Mouse (Mus musculus): ENCODE results near the gene Apoc3. TPM values are rescaled to one million over a fixed set of nuclear protein-coding genes. Genes with fewer than 3 reads are reported as not detected.
A peak's percentile ranks its signal among the peaks of the same experiment; 100 is the strongest.

Gene Apoc3
- total and polyA plus RNA-seq, 2 experiments from 2014 or later: not detected

DNA sequence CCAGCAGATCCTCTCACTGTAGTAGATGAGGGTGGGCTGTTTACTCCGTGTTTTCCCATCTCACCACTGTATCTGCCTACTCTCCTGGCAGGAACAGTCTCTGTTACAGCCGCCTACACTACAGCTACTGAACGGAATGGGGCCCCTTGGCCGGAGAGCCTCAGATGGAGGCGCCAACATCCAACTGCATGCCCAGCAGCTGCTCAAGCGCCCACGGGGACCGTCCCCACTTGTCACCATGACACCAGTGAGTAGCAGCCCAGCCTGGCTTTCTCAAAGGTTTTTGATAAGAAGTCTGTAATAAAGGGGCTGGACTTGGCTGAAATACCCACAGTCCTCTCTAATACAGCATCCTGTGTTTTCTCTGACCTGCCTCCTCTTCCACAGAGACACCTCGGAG, 37.0 kb downstream of the Apoc3 start:
- H3K27me3 ChIP-seq (ENCODE audit: insufficient read depth, low read length): no peaks in the 10 kb centered on the region
- H3K9me3 ChIP-seq (ENCODE audit: low read length): no peaks in the 10 kb centered on the region
- ATAC-seq: 0 out of 2 replicates have a peak, but pooled peaks have one; percentile 45
- peaks cover 58% of the 10 kb centered on the region for H3K36me3 ChIP-seq (ENCODE audit: insufficient read depth, low read length)
- H3K9ac ChIP-seq (replicated peaks; ENCODE audit: low read length): no peak overlapping the region
- no peak overlapping the region for H3K4me2 ChIP-seq (ENCODE audit: low read depth, low read length)
- no peak overlapping the region for H3K4me3 ChIP-seq (ENCODE audit: low read length)
- DNase-seq (ENCODE audit: low spot score): no peak
- H3K27ac ChIP-seq: no peak overlapping the region
- WGBS: 73% methylated on average over 9 of the region's 9 CpGs
- no peak for TF ChIP-seq CTCF (IDR thresholded peaks at IDR 0.05; ENCODE audit: low read depth)
- no peaks in the 10 kb centered on the region for H3K4me1 ChIP-seq (ENCODE audit: insufficient read depth, low read length)

DNA sequence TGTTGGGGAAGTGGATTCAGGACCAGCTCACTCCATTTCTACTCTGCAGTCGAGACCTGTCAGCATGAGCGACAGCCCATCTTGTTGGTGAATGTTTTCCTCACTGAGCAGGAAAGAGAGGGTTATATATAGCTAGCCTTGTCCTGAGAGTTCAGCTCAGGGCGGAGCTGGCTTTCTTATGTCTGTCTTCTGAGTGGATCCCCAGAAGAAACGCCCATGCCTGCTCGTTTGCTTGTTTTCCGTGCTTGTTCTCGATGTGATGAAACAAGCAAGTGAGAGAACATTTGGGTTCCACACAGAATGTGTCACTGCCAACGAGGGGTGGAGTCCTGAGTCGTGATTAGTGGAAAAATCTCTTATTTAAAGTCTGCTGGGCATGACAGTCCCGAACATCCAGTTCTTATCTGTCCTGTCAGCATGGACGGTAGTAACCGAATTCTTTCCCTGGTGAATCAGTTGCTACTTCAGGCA, 38.7 kb downstream of the Apoc3 start:
- DNase-seq (ENCODE audit: low spot score) (no peak), ATAC-seq (no peak)
- H3K27ac ChIP-seq: no peak overlapping the region
- no peak overlapping the region for H3K9ac ChIP-seq (replicated peaks; ENCODE audit: low read length)
- peaks cover 47% of the 10 kb centered on the region for H3K36me3 ChIP-seq (ENCODE audit: insufficient read depth, low read length)
- H3K4me2 ChIP-seq (ENCODE audit: low read depth, low read length): no peak overlapping the region
- H3K27me3 ChIP-seq (ENCODE audit: insufficient read depth, low read length): no peaks in the 10 kb centered on the region
- no peak for TF ChIP-seq CTCF (IDR thresholded peaks at IDR 0.05; ENCODE audit: low read depth)
- H3K4me3 ChIP-seq (ENCODE audit: low read length): no peak overlapping the region
- H3K4me1 ChIP-seq (ENCODE audit: insufficient read depth, low read length): no peaks in the 10 kb centered on the region
- WGBS: 82% methylated on average over 12 of the region's 12 CpGs
- H3K9me3 ChIP-seq (ENCODE audit: low read length): no peaks in the 10 kb centered on the region

DNA sequence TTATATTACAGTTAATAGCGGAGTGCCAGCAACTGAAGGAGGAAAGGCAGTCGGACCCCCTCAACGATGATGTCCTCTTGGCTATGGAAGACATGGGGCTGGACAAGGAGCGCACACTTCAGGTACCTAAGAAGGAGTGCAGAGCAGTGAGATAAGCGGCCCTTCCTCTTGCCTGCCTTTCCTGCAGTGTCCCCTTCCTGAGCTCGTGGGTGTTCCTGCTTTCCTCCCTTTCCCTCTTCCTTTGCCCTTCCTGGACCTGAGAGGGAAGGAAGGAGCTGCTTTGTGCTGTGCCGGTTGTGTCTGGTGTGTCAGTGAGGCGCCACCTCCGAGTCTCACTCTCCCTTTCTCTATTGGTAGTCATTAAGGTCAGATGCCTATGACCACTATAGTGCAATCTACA, 40.6 kb downstream of the Apoc3 start:
- Histone ChIP-seq H3K27ac (no peak overlapping the region), H3K4me1 (ENCODE audit: insufficient read depth, low read length) (no peaks in the 10 kb centered on the region), H3K36me3 (ENCODE audit: insufficient read depth, low read length) (peaks cover 36% of the 10 kb centered on the region), H3K4me3 (ENCODE audit: low read length) (no peak overlapping the region), H3K9ac (replicated peaks; ENCODE audit: low read length) (no peak overlapping the region), H3K4me2 (ENCODE audit: low read depth, low read length) (no peak overlapping the region), H3K9me3 (ENCODE audit: low read length) (no peaks in the 10 kb centered on the region), H3K27me3 (ENCODE audit: insufficient read depth, low read length) (no peaks in the 10 kb centered on the region)
- DNase-seq (ENCODE audit: low spot score) (no peak), ATAC-seq (no peak)
- 91% methylated on average over 9 of the region's 9 CpGs for WGBS
- no peak for TF ChIP-seq CTCF (IDR thresholded peaks at IDR 0.05; ENCODE audit: low read depth)

DNA sequence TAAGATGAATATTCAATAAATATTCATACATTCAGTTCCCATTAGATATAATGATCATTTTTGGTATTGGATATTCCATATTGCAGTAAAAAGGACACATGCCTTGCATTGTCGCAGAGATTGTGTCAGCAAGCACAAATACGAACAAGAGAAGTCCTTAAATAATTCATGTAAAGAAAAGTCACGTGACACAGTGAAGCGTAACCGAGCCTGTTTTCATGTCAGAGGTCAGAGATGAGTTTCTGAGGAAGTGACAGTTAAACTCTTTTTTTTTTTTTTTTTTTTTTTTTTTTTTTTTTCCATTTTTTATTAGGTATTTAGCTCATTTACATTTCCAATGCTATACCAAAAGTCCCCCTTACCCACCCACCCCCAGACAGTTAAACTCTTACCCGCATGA, 42.8 kb downstream of the Apoc3 start:
- no peak for TF ChIP-seq CTCF (IDR thresholded peaks at IDR 0.05; ENCODE audit: low read depth)
- H3K9ac ChIP-seq (replicated peaks; ENCODE audit: low read length): no peak overlapping the region
- no peaks in the 10 kb centered on the region for H3K9me3 ChIP-seq (ENCODE audit: low read length)
- H3K4me2 ChIP-seq (ENCODE audit: low read depth, low read length): no peak overlapping the region
- 71% methylated on average over 6 of the region's 6 CpGs for WGBS
- H3K27ac ChIP-seq: no peak overlapping the region
- H3K36me3 ChIP-seq (ENCODE audit: insufficient read depth, low read length): peaks cover 23% of the 10 kb centered on the region; the same call in 1 of the 2 replicates
- H3K4me1 ChIP-seq (ENCODE audit: insufficient read depth, low read length): no peaks in the 10 kb centered on the region
- ATAC-seq (no peak), DNase-seq (ENCODE audit: low spot score) (no peak)
- H3K4me3 ChIP-seq (ENCODE audit: low read length): no peak overlapping the region
- H3K27me3 ChIP-seq (ENCODE audit: insufficient read depth, low read length): no peaks in the 10 kb centered on the region

DNA sequence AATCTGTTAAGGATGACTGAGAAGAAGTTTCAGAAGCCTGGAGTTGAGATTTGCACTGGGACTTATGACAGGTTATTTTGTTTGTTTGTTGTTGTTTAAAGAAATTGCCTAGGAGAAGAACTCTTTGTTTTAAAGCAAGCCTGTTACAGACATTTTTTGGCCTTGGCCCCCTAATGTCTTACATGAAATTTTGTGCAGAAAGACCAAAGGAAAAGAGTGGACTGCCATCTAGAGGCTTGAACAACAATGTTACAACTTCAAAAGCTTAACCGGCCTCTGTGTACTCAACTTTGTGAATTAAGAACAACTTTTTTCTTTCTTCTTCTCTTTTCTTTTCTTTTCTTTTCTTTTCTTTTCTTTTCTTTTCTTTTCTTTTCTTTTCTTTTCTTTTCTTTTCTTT, 43.8 kb downstream of the Apoc3 start:
- H3K4me1 ChIP-seq (ENCODE audit: insufficient read depth, low read length): no peaks in the 10 kb centered on the region
- peaks cover 15% of the 10 kb centered on the region; the same call in 1 of the 2 replicates for H3K36me3 ChIP-seq (ENCODE audit: insufficient read depth, low read length)
- WGBS: 9% methylated on average over 1 of the region's 1 CpGs
- no peak overlapping the region for H3K9ac ChIP-seq (replicated peaks; ENCODE audit: low read length)
- peak; percentile 73 for TF ChIP-seq CTCF (IDR thresholded peaks at IDR 0.05; ENCODE audit: low read depth)
- DNase-seq (ENCODE audit: low spot score): peak; percentile 88
- no peak overlapping the region for H3K4me2 ChIP-seq (ENCODE audit: low read depth, low read length)
- no peaks in the 10 kb centered on the region for H3K9me3 ChIP-seq (ENCODE audit: low read length)
- H3K27me3 ChIP-seq (ENCODE audit: insufficient read depth, low read length): no peaks in the 10 kb centered on the region
- ATAC-seq: no peak
- no peak overlapping the region for H3K27ac ChIP-seq
- no peak overlapping the region for H3K4me3 ChIP-seq (ENCODE audit: low read length)

DNA sequence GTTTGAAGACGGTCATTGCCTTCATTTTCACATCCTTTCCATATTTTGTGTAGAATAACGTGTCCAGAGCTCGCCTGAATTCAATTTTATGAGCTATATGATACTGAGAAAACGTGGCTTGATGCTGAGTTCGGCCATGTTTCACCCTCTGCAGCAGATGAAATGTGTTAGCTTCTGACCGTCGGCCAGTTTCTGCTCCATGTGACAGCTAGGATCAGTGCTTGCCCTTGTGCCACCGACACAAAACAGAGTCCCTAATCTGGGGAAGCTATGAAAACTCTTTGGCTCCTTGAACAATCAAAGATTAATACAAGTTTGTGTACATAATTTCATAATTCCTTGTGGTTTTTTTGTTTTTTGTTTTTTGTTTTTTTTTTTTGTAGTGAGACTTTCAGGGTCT, 44.2 kb downstream of the Apoc3 start:
- no peak for DNase-seq (ENCODE audit: low spot score)
- no peak overlapping the region for H3K4me2 ChIP-seq (ENCODE audit: low read depth, low read length)
- no peak for TF ChIP-seq CTCF (IDR thresholded peaks at IDR 0.05; ENCODE audit: low read depth)
- H3K36me3 ChIP-seq (ENCODE audit: insufficient read depth, low read length): peaks cover 11% of the 10 kb centered on the region; the same call in 1 of the 2 replicates
- no peak overlapping the region for H3K9ac ChIP-seq (replicated peaks; ENCODE audit: low read length)
- no peak overlapping the region for H3K4me3 ChIP-seq (ENCODE audit: low read length)
- WGBS: 70% methylated on average over 8 of the region's 8 CpGs
- H3K4me1 ChIP-seq (ENCODE audit: insufficient read depth, low read length): no peaks in the 10 kb centered on the region
- no peaks in the 10 kb centered on the region for H3K27me3 ChIP-seq (ENCODE audit: insufficient read depth, low read length)
- no peaks in the 10 kb centered on the region for H3K9me3 ChIP-seq (ENCODE audit: low read length)
- no peak overlapping the region for H3K27ac ChIP-seq
- no peak for ATAC-seq

DNA sequence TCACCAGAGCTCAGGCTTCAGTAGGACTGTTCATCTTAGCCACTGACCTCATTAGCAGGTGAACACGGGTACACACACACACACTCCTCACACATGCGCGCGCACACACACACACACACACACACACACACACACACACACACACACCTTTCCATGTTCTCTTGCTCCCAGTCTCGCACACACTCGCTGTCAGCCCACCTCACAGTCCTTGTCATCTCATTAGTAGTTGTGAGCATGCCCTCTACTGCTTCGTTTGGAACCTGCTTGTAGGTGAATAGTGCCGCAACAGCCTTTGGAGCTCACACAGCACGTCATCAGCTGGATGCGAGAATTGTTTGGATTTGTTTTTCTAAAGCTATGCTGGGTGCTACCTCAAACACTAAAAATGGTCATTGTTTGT, 46.1 kb downstream of the Apoc3 start:
- no peaks in the 10 kb centered on the region for H3K9me3 ChIP-seq (ENCODE audit: low read length)
- ATAC-seq (peak; percentile 78), DNase-seq (ENCODE audit: low spot score) (peak; percentile 58)
- H3K4me1 ChIP-seq (ENCODE audit: insufficient read depth, low read length): no peaks in the 10 kb centered on the region
- H3K27me3 ChIP-seq (ENCODE audit: insufficient read depth, low read length): no peaks in the 10 kb centered on the region
- no peak overlapping the region for H3K4me3 ChIP-seq (ENCODE audit: low read length)
- H3K36me3 ChIP-seq (ENCODE audit: insufficient read depth, low read length): no peaks in the 10 kb centered on the region
- 71% methylated on average over 10 of the region's 10 CpGs for WGBS
- H3K9ac ChIP-seq (replicated peaks; ENCODE audit: low read length): no peak overlapping the region
- no peak overlapping the region for H3K4me2 ChIP-seq (ENCODE audit: low read depth, low read length)
- TF ChIP-seq CTCF (IDR thresholded peaks at IDR 0.05; ENCODE audit: low read depth): peak; percentile 48
- H3K27ac ChIP-seq: peak overlapping the region; percentile 37; the same call in 1 of the 2 replicates
